Mouse (Mus musculus): ENCODE data around the gene Uchl3. TPM values are rescaled to one million over a fixed set of nuclear protein-coding genes. Genes with fewer than 3 reads are reported as not detected.

Gene Uchl3
- polyA plus RNA-seq, 1 experiment from 2014 or later: 143 TPM

DNA sequence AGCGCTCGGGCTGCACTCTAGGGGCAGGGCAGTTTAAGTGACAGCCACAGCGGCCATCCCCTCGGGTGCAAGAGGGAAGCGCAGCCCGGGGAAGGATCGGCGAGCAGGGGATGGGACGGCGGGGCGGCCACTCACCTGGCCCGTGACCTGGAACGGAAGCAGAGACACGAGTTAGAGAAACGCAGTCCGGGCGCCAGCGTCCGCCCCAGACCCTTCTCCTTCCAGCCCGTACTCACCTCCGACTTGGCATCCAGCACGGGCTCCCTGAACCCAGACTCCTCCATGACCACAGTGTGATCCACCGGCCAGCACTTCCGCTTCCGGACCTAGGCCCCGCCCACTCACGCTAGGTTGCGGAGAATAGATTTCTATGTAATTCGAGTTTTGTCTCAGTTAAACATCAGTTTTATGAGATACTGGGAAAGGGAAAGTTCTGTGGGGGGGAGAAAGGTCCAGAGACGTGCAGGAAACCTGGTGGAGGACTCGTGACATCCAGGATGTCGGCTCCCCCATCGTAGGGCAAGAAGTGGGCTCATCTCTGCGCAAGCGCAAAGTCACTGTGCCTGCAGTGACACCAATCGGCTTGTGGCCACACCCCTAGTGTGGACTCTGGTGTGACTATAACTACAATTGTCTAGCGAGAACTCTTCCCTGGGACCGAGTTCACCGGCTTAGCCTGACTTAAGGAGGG lies 13.5 kb upstream of the Uchl3 start, which contains the start of gene Commd6:
Gene Commd6, minus strand, starts transcription at position 534 of the 691 bp plus-strand sequence.
- Histone ChIP-seq H3K27me3 (no peaks in the 10 kb centered on the region), H3K9me3 (replicated peaks) (no peaks in the 10 kb centered on the region), H3K27ac (peak within 1 kb of the TSS; percentile 90), H3K9ac (peak within 1 kb of the TSS; percentile 81), H3K36me3 (peaks cover 6% of the 10 kb centered on the region; the same call in 1 of the 2 replicates), H3K4me1 (peaks cover 6% of the 10 kb centered on the region), H3K4me3 (replicated peaks) (peak within 1 kb of the TSS; percentile 93), H3K4me2 (peak within 1 kb of the TSS; percentile 75)
- WGBS: under 1% methylated on average over 39 of the region's 39 CpGs
- peak; percentile 99 for ATAC-seq (replicated peaks; ENCODE audit: low FRiP score)

DNA sequence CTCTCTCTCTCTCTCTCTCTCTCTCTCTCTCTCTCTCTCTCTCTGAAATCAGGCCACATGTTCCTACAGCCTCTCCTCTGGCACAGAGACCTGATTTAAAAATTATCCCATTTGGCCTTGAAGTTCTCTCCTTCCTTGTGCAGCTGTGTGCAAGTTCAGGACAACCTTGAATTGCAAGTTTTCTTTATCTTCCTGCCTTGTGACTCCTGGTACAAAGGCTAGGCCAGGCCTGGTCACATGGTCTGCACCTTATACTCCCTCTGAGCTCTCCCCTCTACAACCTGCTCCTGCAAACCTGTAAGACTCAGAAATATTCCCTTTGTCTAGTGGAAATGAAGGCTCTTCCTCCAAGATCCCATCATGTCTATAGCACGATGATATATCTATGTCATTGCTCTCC lies 8.8 kb upstream of the Uchl3 start:
- no peak overlapping the region for H3K9ac ChIP-seq
- H3K27me3 ChIP-seq: no peaks in the 10 kb centered on the region
- no peak overlapping the region for H3K27ac ChIP-seq
- H3K4me2 ChIP-seq: no peak overlapping the region
- no peak for ATAC-seq (replicated peaks; ENCODE audit: low FRiP score)
- 81% methylated on average over 1 of the region's 1 CpGs for WGBS
- H3K36me3 ChIP-seq: no peaks in the 10 kb centered on the region
- no peaks in the 10 kb centered on the region for H3K4me1 ChIP-seq
- H3K9me3 ChIP-seq (replicated peaks): no peaks in the 10 kb centered on the region
- no peak overlapping the region for H3K4me3 ChIP-seq (replicated peaks)

DNA sequence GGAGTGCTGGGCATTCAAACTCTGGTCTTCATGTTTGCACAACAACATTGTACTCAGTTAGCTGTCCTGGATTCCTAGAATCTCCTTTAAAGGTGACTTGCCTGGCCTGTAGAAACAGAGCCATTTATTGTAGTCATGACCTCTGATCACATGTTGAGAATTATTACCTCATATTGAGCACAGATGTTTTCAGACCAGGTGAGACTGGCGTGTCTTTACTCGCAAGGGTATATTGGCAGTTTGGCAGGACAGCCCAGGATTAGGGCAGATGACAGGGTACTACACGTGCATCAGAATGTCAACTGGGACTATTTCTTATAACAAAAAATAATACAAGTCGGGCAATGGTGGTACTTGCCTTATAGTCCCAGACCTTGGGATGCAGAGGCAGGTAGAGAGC lies 3.2 kb upstream of the Uchl3 start:
- no peak for ATAC-seq (replicated peaks; ENCODE audit: low FRiP score)
- 83% methylated on average over 4 of the region's 4 CpGs for WGBS
- no peak overlapping the region for H3K4me3 ChIP-seq (replicated peaks)
- H3K27ac ChIP-seq: no peak overlapping the region
- no peaks in the 10 kb centered on the region for H3K36me3 ChIP-seq
- peaks cover 8% of the 10 kb centered on the region for H3K4me1 ChIP-seq
- no peak overlapping the region for H3K9ac ChIP-seq
- H3K27me3 ChIP-seq: no peaks in the 10 kb centered on the region
- no peak overlapping the region for H3K4me2 ChIP-seq
- no peaks in the 10 kb centered on the region for H3K9me3 ChIP-seq (replicated peaks)

DNA sequence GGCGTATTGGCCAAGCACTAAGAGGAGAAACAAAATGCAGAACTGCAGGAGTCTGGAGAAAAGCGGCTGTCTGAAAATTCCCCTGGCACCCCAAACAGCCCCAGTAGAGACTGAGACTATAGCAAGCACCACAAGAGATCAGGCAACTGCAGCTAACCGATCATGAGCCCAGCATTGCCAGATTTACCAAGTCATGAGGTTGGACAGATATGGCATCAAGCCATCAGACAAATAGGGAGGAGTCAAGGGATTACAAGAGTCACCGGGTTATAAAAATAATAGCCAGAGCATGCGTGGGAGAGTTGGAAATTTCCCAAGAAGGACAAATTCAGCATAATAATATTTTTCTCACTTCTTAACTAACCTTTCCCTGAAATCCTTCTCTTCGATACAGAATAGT lies 1.2 kb upstream of the Uchl3 start:
- Histone ChIP-seq H3K4me1 (peaks cover 8% of the 10 kb centered on the region), H3K27me3 (no peaks in the 10 kb centered on the region), H3K36me3 (no peaks in the 10 kb centered on the region), H3K9me3 (replicated peaks) (no peaks in the 10 kb centered on the region), H3K4me2 (no peak overlapping the region), H3K27ac (no peak overlapping the region), H3K4me3 (replicated peaks) (no peak overlapping the region), H3K9ac (no peak overlapping the region)
- 85% methylated on average over 6 of the region's 6 CpGs for WGBS
- no peak for ATAC-seq (replicated peaks; ENCODE audit: low FRiP score)

DNA sequence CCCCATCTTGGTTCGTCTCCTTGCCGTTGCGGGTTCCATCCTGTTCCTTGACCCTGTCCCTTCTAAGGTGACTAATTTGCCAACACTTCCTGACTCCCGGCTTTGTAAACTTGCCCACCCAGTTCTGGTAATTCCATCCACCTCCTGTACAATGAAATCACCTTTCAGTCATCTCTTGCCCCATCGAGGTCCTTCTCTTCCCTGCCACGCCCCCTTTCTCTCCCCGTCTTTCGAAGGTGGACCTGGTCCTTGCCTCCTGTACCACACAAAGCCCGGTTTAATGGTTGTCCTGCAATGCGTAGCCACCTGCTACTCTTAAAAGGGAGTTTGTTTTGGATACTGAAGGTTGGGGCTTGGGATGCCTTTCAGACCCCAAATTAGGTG lies 751 bp downstream of the Uchl3 start:
- Histone ChIP-seq H3K9ac (peak overlapping the region; percentile 83), H3K4me3 (replicated peaks) (peak overlapping the region; percentile 99), H3K9me3 (replicated peaks) (no peaks in the 10 kb centered on the region), H3K36me3 (no peaks in the 10 kb centered on the region), H3K27me3 (no peaks in the 10 kb centered on the region), H3K4me1 (peaks cover 10% of the 10 kb centered on the region), H3K4me2 (peak overlapping the region; percentile 88), H3K27ac (no peak overlapping the region)
- 0 out of 2 replicates have a peak, but pooled peaks have one; percentile 42 for ATAC-seq (replicated peaks; ENCODE audit: low FRiP score)
- under 1% methylated on average over 10 of the region's 10 CpGs for WGBS

DNA sequence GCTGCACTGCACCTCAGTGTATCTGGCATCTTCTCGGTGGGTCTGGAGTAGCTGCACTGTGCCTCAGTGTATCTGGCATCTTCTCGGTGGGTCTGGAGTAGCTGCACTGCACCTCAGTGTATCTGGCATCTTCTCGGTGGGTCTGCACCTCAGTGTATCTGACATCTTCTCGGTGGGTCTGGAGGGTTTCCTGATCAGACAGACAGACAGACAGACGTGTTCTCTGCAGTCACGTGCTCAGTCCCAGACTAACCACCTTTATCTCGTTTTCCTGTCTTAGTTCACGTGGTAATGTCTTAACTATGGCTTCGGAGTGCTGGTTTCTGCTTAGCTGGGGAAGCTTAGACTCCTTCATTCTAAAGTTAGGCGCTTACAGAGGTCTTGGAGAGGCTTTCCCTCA lies 2.5 kb downstream of the Uchl3 start:
- no peak overlapping the region for H3K9ac ChIP-seq
- no peaks in the 10 kb centered on the region for H3K9me3 ChIP-seq (replicated peaks)
- WGBS: 89% methylated on average over 10 of the region's 10 CpGs
- no peak overlapping the region for H3K4me2 ChIP-seq
- no peak for ATAC-seq (replicated peaks; ENCODE audit: low FRiP score)
- H3K4me1 ChIP-seq: peaks cover 12% of the 10 kb centered on the region
- H3K36me3 ChIP-seq: peaks cover 5% of the 10 kb centered on the region
- no peak overlapping the region for H3K27ac ChIP-seq
- no peaks in the 10 kb centered on the region for H3K27me3 ChIP-seq
- H3K4me3 ChIP-seq (replicated peaks): no peak overlapping the region

DNA sequence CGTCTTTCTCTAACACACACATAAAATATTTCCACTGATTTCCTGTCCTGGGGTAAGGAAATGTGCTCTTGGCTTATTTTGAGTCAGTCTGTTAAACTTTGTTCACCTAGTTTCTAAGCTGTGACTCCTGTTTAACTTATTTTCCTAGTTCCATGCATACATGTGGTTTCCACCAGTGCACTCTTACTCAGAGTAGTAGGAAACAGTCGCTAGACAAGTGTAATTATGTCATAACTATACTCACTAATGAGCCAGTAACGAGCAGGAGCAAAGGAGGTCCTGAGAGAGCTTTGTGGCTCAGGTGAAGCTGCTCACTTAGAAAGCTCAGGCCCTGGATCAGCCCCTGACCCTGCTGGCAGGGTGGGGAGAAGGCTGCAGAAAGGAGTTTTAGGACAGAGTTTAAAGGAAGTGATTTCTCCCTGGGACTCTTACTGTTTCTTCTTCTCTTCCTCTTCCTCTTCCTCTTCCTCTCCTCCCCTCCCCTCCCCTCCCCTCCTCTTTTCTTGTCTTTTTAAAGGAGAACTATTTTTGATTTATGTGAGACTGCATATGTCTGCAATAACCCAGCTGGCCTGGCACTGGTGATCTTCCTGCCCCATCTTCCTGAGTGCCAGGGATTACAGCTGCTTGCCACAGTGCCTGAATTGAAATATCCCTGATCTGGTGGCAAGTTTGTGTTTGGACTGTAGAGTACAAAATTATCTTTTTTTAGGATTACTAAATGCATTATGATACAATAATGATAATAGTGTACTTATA lies 8.1 kb downstream of the Uchl3 start:
- Histone ChIP-seq H3K36me3 (peaks cover 12% of the 10 kb centered on the region), H3K4me2 (no peak overlapping the region), H3K9ac (no peak overlapping the region), H3K27ac (no peak overlapping the region), H3K4me1 (0 out of 2 replicates have a peak, but pooled peaks cover 5% of the 10 kb centered on the region), H3K4me3 (replicated peaks) (no peak overlapping the region), H3K27me3 (no peaks in the 10 kb centered on the region), H3K9me3 (replicated peaks) (no peaks in the 10 kb centered on the region)
- 63% methylated on average over 3 of the region's 3 CpGs for WGBS
- no peak for ATAC-seq (replicated peaks; ENCODE audit: low FRiP score)

DNA sequence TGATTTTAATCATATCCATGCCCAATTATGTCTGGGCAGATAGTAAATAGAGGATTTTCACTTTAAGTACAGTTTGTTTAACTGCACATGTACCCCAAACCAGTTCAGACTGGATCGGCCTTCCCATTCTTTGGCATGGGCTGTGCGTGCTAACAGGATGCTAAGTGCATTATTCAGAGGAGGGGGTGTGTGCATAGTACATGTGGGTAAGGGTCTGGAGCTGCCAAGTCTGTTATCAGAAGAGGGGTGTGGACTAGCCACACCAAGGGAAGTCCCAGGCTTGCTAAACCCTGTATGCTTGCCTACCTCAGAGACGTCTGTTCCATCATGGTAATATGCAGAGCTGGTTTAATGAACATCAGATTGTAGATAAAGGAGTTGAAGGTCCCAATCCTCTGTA lies 10.5 kb downstream of the Uchl3 start:
- Histone ChIP-seq H3K4me2 (no peak overlapping the region), H3K4me1 (0 out of 2 replicates have a peak, but pooled peaks cover 4% of the 10 kb centered on the region), H3K4me3 (replicated peaks) (no peak overlapping the region), H3K9me3 (replicated peaks) (no peaks in the 10 kb centered on the region), H3K27ac (no peak overlapping the region), H3K36me3 (peaks cover 28% of the 10 kb centered on the region), H3K27me3 (no peaks in the 10 kb centered on the region), H3K9ac (no peak overlapping the region)
- WGBS: 85% methylated on average over 3 of the region's 3 CpGs
- ATAC-seq (replicated peaks; ENCODE audit: low FRiP score): no peak

DNA sequence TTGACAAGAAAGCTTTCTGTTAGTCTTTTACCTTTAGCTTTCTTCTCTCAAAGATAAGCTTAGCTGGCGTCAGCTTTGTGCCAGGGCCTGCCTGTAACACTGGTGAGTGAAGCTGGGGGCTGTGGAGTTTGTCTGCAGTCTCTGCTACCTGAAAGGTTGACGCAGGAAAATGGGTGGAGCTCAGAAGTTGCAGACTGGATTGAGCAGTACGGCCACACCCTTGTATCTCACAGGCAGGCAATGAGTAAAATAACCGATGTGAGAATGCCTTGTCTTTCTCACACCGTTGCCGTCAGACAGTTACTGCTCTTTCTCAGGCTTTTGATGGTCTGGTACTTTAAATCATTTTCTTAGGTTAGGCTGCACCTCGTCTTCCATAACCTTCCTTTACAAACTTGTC lies 12.3 kb downstream of the Uchl3 start:
- Histone ChIP-seq H3K27me3 (no peaks in the 10 kb centered on the region), H3K9me3 (replicated peaks) (no peaks in the 10 kb centered on the region), H3K27ac (no peak overlapping the region), H3K4me2 (no peak overlapping the region), H3K4me1 (no peaks in the 10 kb centered on the region), H3K9ac (no peak overlapping the region), H3K36me3 (peaks cover 42% of the 10 kb centered on the region), H3K4me3 (replicated peaks) (no peak overlapping the region)
- no peak for ATAC-seq (replicated peaks; ENCODE audit: low FRiP score)
- 93% methylated on average over 7 of the region's 7 CpGs for WGBS

DNA sequence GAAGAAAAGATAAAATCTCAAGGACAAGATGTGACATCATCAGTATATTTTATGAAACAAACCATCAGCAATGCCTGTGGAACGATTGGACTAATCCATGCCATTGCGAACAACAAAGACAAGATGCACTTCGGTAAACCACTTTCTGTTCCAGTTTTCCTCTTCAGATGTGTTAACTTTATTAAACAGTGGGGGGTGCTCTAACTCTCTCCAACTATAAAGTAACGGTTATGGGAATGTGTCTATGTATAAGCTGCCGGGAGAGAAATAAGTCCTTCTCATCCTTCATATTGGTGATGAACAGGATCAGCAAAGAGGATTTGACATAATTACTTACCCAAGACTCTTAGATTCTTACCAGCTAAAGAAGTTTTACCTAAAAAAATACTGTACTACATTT lies 12.8 kb downstream of the Uchl3 start:
- Histone ChIP-seq H3K27me3 (no peaks in the 10 kb centered on the region), H3K9ac (no peak overlapping the region), H3K4me2 (no peak overlapping the region), H3K4me1 (no peaks in the 10 kb centered on the region), H3K36me3 (peaks cover 38% of the 10 kb centered on the region), H3K4me3 (replicated peaks) (no peak overlapping the region), H3K27ac (no peak overlapping the region), H3K9me3 (replicated peaks) (no peaks in the 10 kb centered on the region)
- no peak for ATAC-seq (replicated peaks; ENCODE audit: low FRiP score)
- WGBS: 82% methylated on average over 5 of the region's 5 CpGs

DNA sequence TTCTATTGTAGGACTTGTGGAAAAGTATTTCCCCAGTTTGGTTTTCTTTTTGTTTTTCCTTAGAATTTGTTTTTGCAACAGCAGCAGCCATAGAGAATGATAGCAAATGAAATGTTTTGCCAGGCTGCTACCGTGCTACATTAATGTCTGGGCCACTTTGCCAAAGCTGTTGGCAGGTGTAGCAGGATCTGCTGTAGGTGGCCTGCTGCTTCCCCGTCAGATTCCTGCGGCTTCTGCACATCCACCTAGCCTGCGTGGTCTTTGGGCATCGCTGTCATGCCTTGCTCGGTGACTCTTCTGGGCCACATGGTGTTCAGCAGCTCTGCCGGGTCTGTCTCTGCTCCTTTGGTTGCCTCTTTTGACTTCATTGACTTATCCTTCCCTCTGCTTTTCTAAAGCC lies 14.9 kb downstream of the Uchl3 start:
- Histone ChIP-seq H3K4me3 (replicated peaks) (no peak overlapping the region), H3K9me3 (replicated peaks) (no peaks in the 10 kb centered on the region), H3K4me1 (no peaks in the 10 kb centered on the region), H3K36me3 (peaks cover 38% of the 10 kb centered on the region), H3K4me2 (no peak overlapping the region), H3K27me3 (no peaks in the 10 kb centered on the region), H3K27ac (no peak overlapping the region), H3K9ac (no peak overlapping the region)
- 97% methylated on average over 7 of the region's 7 CpGs for WGBS
- no peak for ATAC-seq (replicated peaks; ENCODE audit: low FRiP score)

DNA sequence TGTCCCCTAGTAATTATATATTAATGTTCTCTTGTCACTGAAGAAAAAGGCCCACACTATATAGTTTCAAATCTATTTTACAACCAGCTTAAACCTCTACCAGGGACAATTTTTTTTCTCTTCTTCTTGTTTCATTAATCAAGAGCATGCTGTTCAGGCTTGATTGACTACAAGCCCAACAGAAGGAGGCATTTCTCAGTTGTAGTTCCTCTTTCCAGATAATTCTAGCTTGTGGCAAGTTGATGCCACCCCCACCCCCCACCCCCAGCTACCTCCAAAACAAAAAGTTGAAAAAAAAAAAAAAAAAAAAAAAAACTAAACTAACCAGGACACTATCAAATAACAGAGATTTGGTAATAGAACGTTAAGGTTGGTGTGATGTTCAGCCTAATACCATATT lies 18.5 kb downstream of the Uchl3 start:
- H3K9me3 ChIP-seq (replicated peaks): no peaks in the 10 kb centered on the region
- 96% methylated on average over 1 of the region's 1 CpGs for WGBS
- no peak overlapping the region for H3K4me2 ChIP-seq
- no peaks in the 10 kb centered on the region for H3K4me1 ChIP-seq
- no peak overlapping the region for H3K4me3 ChIP-seq (replicated peaks)
- ATAC-seq (replicated peaks; ENCODE audit: low FRiP score): no peak
- no peaks in the 10 kb centered on the region for H3K27me3 ChIP-seq
- no peak overlapping the region for H3K9ac ChIP-seq
- no peak overlapping the region for H3K27ac ChIP-seq
- H3K36me3 ChIP-seq: peaks cover 42% of the 10 kb centered on the region

All from kidney, embryonic 15.5 days (tissue).